Mouse (Mus musculus): Measurements from ENCODE around the gene AW011738. TPM values are rescaled to one million over a fixed set of nuclear protein-coding genes. Genes with fewer than 3 reads are reported as not detected.

AW011738 gene
- total RNA-seq, 2 experiments from 2014 or later, result 5.4 to 6.5 TPM

- DNase-seq (ENCODE audit: low spot score in 2 of 2), result peak; percentile 88 to 91
These were observed 32.9 kb downstream of the AW011738 start, which contains the start of gene Noc2l for GRCm38 (mm10) chr4:156235808-156236533. Gene Noc2l (plus strand): TSS chr4:156236010.

GRCm38 (mm10) chr4:156236651-156237447, 33.7 kb downstream of the AW011738 start:
- no peak for DNase-seq (ENCODE audit: low spot score in 2 of 2)

GRCm38 (mm10) chr4:156249567-156249966, 46.5 kb downstream of the AW011738 start:
- DNase-seq (ENCODE audit: low spot score in 2 of 2), result no peak

- DNase-seq (ENCODE audit: low spot score in 2 of 2), result no peak
These were observed 48.0 kb downstream of the AW011738 start for GRCm38 (mm10) chr4:156251081-156251480.

- DNase-seq (ENCODE audit: low spot score in 2 of 2), result no peak
These were observed 49.0 kb downstream of the AW011738 start for GRCm38 (mm10) chr4:156252140-156252539.

- DNase-seq (ENCODE audit: low spot score in 2 of 2), result no peak
These were observed 49.5 kb downstream of the AW011738 start for GRCm38 (mm10) chr4:156252619-156253018.

GRCm38 (mm10) chr4:156253043-156253442, 49.9 kb downstream of the AW011738 start:
- DNase-seq (ENCODE audit: low spot score in 2 of 2), result no peak

GRCm38 (mm10) chr4:156254361-156255077, 51.4 kb downstream of the AW011738 start:
- DNase-seq (ENCODE audit: low spot score in 2 of 2), result no peak

Small RNA genes lying within 50 kb of the gene (microRNA-seq; reads per million reads assigned to microRNA genes)
- gene Mir7658, result 1.5 to 4.7 reads per million in 2 experiments

Other genes with a start within 250 kb of the AW011738 start
- gene C1qtnf12, start 241.0 kb upstream of the AW011738 start, total RNA-seq (2021), result 10 to 100 TPM; 15.7 to 16.8 TPM
- gene B3galt6, start 210.7 kb upstream of the AW011738 start, total RNA-seq (2021), result 10 to 100 TPM in 1 of 2 experiments, 1 to 10 TPM in 1; 9.3 to 10.3 TPM
- 100 to 1,000 TPM; 202 to 203 TPM for gene Sdf4, start 210.4 kb upstream of the AW011738 start, total RNA-seq (2021)
- 1 to 10 TPM in 1 of 2 experiments, under 1 TPM in 1; 0.94 to 1.4 TPM for gene Tnfrsf4, start 189.5 kb upstream of the AW011738 start, total RNA-seq (2021)
- gene Tnfrsf18, start 177.1 kb upstream of the AW011738 start, total RNA-seq (2021), result not detected
- gene Ttll10, start 143.9 kb upstream of the AW011738 start, total RNA-seq (2021), result under 1 TPM; 0.33 to 0.35 TPM
- 10 to 100 TPM; 24.9 to 27.2 TPM for gene 9430015G10Rik, start 93.3 kb upstream of the AW011738 start, total RNA-seq (2021)
- under 1 TPM; 0.67 to 0.84 TPM for gene Rnf223, start 72.8 kb upstream of the AW011738 start, total RNA-seq (2021)
- 100 to 1,000 TPM; 118 to 120 TPM for gene Agrn, start 5.8 kb upstream of the AW011738 start, total RNA-seq (2021)
- gene Isg15, start 2.5 kb upstream of the AW011738 start, total RNA-seq (2021), result under 1 TPM in 1 of 2 experiments, not detected in 1; 0.74 TPM
- gene Perm1, start 12.6 kb downstream of the AW011738 start, total RNA-seq (2021), result under 1 TPM; 0.15 to 0.40 TPM
- gene Plekhn1, start 31.6 kb downstream of the AW011738 start, total RNA-seq (2021), result 10 to 100 TPM; 37.5 to 38.8 TPM
- gene Noc2l, start 32.7 kb downstream of the AW011738 start, total RNA-seq (2021), result 10 to 100 TPM; 69.5 to 71.7 TPM
- gene Samd11, start 52.4 kb downstream of the AW011738 start, total RNA-seq (2021), result 1 to 10 TPM; 4.5 to 5.6 TPM
- gene Vmn2r-ps159, start 127.8 kb downstream of the AW011738 start, total RNA-seq (2021), result not detected